Mouse (Mus musculus) G1E (cell line): ENCODE data around the gene Gm17651. TPM values are rescaled to one million over a fixed set of nuclear protein-coding genes. Genes with fewer than 3 reads are reported as not detected.

Experiments
- ATAC-seq: 2 replicates; pipeline ENCODE4 v1.8.0; 2016; ENCODE audit warnings: mild to moderate bottlenecking; ENCODE audit not compliant: insufficient number of reproducible peaks, poor library complexity, low FRiP score, severe bottlenecking; ENCODE audit errors: extremely low read depth
- DNase-seq: peaks from one replicate; pipeline ENCODE4 v3.0.0; 2012; ENCODE audit warnings: low spot score
- H3K27me3 ChIP-seq: 2 replicates; pipeline ENCODE4 v1.6.1; 2012; ENCODE audit warnings: mild to moderate bottlenecking, low read length, inconsistent platforms; ENCODE audit not compliant: insufficient read depth
- H3K36me3 ChIP-seq: replicated peaks from 2 replicates; pipeline ENCODE3; 2012; ENCODE audit warnings: mild to moderate bottlenecking, inconsistent platforms
- H3K4me1 ChIP-seq: 2 replicates; pipeline ENCODE4 v1.6.1; 2012; ENCODE audit warnings: low read depth, low read length, inconsistent platforms, mixed read lengths; ENCODE audit not compliant: insufficient read depth
- H3K4me3 ChIP-seq: 2 replicates; pipeline ENCODE4 v1.5.1; 2012; ENCODE audit warnings: low read depth, mild to moderate bottlenecking, inconsistent platforms, low read length, moderate library complexity, mixed read lengths
- H3K9me3 ChIP-seq: replicated peaks from 2 replicates; pipeline ENCODE4 v1.6.1; 2012; ENCODE audit warnings: inconsistent platforms
- CTCF ChIP-seq: IDR thresholded peaks from 2 replicates; pipeline ENCODE4 v1.5.1; 2012; ENCODE audit warnings: low read depth, low read length, inconsistent platforms, mixed read lengths
- GATA1 ChIP-seq: IDR thresholded peaks from 2 replicates; pipeline ENCODE4 v1.6.1; 2012; ENCODE audit warnings: borderline replicate concordance, low read length, inconsistent platforms, mixed read lengths
- GATA2 ChIP-seq: IDR thresholded peaks from 2 replicates; pipeline ENCODE4 v1.6.1; 2012; ENCODE audit warnings: low read depth, low read length, inconsistent platforms, borderline replicate concordance
- POLR2AphosphoS5 ChIP-seq: IDR thresholded peaks from 2 replicates; pipeline ENCODE4 v1.6.1; 2012; ENCODE audit warnings: low read depth, low read length, inconsistent platforms; ENCODE audit not compliant: insufficient replicate concordance
- TAL1 ChIP-seq: conservative IDR thresholded peaks from 2 replicates; pipeline ENCODE4 v1.6.1; 2012; ENCODE audit warnings: low read depth, low read length, inconsistent platforms, mixed read lengths
- polyA plus RNA-seq: library from polyadenylated mRNA; stranded (reverse); fragments of >175 nt; gene quantifications from 2 replicates; pipeline ENCODE4 v1.2.3, GENCODE M21; 2012
- total RNA-seq, 2 experiments: library from RNA; stranded (forward) in 1 of 2; stranded (reverse) in 1 of 2; fragments of 200-1000 nt in 1 of 2; fragments of >200 nt in 1 of 2; fragmentation: Nextera tagmentation in 1 of 2; gene quantifications; 2 replicates each; pipeline ENCODE4 v1.2.3; 2014 to 2017

Gm17651 gene
- total and polyA plus RNA-seq, 3 experiments, result not detected

DNA sequence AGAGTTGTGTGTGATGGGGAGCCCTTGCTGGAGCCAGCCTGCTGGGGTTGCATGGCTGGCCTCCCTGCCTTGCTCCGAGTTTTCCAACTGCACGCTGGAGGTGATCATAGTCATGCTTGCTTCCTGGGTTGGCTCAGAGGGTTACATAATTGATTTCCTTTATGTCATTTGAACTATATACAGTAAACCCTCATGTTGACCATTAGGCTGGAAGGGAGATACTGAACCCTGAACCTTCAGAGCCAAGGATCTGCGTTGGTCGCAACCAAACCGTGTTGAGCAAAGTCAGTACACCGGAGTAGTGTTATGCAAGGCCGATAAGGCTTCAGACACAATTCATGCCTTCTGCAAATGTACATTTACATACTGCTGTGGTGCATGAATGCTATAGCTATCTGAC lies 46.6 kb downstream of the Gm17651 start:
- Histone ChIP-seq H3K4me1 (peaks cover 15% of the 10 kb centered on the region), H3K27me3 (peaks cover 7% of the 10 kb centered on the region; the same call in 1 of the 2 replicates), H3K9me3 (no peaks in the 10 kb centered on the region), H3K4me3 (peak overlapping the region; percentile 55; the same call in 1 of the 2 replicates), H3K36me3 (no peaks in the 10 kb centered on the region)
- DNase-seq, result no peak
- ATAC-seq, result no peak
- TF ChIP-seq GATA1, result no peak
- no peak for TF ChIP-seq POLR2AphosphoS5
- no peak for TF ChIP-seq CTCF
- TF ChIP-seq TAL1, result no peak
- TF ChIP-seq GATA2, result no peak

DNA sequence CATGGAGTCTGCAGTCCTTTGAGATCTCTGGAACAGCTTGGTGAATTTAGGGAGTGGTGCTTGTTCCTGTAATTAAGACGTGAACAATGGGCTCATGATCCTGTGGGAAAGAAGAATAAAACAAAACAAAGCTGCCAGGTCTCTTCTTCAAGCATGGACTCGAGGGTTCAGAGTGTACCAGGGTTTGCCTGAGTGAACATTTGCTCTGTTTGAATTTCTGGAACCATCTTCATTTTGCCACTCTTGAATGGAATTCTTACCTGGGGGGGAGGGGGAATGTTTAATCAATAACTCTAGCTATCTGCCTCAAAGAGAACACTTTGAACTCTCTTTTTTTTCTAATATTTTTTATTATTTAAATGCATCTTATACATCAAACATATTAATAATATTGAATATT lies 49.9 kb downstream of the Gm17651 start:
- H3K4me3 ChIP-seq, result no peak overlapping the region
- DNase-seq, result no peak
- H3K36me3 ChIP-seq, result no peaks in the 10 kb centered on the region
- peaks cover 15% of the 10 kb centered on the region for H3K4me1 ChIP-seq
- no peak for ATAC-seq
- TF ChIP-seq POLR2AphosphoS5 (no peak), TAL1 (no peak), GATA1 (no peak), CTCF (no peak), GATA2 (no peak)
- H3K27me3 ChIP-seq, result peaks cover 10% of the 10 kb centered on the region; the same call in 1 of the 2 replicates
- H3K9me3 ChIP-seq, result no peaks in the 10 kb centered on the region

Other genes with a start within 250 kb of the Gm17651 start
- 11.3 and 16.3 TPM in 2 replicates for gene Chd1l, start 64.5 kb downstream of the Gm17651 start, total RNA-seq (2014; fragmentation: Nextera tagmentation)
- 26.9 TPM in 2 replicates for gene Chd1l, start 64.5 kb downstream of the Gm17651 start, total RNA-seq (2017)
- 5.1 and 7.0 TPM in 2 replicates for gene Chd1l, start 64.5 kb downstream of the Gm17651 start, polyA plus RNA-seq
- gene Fmo5, start 45.9 kb downstream of the Gm17651 start, total RNA-seq (2014; fragmentation: Nextera tagmentation), result 4.6 and 7.4 TPM in 2 replicates
- 1.5 and 1.7 TPM in 2 replicates for gene Fmo5, start 45.9 kb downstream of the Gm17651 start, total RNA-seq (2017)
- gene Fmo5, start 45.9 kb downstream of the Gm17651 start, polyA plus RNA-seq, result 0.11 and 0.25 TPM in 2 replicates
- 5.9 and 10.2 TPM in 2 replicates for gene Prkab2, start 16.5 kb downstream of the Gm17651 start, total RNA-seq (2014; fragmentation: Nextera tagmentation)
- 4.8 and 5.0 TPM in 2 replicates for gene Prkab2, start 16.5 kb downstream of the Gm17651 start, total RNA-seq (2017)
- gene Prkab2, start 16.5 kb downstream of the Gm17651 start, polyA plus RNA-seq, result 1.3 and 1.8 TPM in 2 replicates
- gene Pde4dip, start 214.0 kb upstream of the Gm17651 start, total RNA-seq (2014; fragmentation: Nextera tagmentation), result 4.8 and 5.0 TPM in 2 replicates
- 2.7 and 2.8 TPM in 2 replicates for gene Pde4dip, start 214.0 kb upstream of the Gm17651 start, total RNA-seq (2017)
- gene Pde4dip, start 214.0 kb upstream of the Gm17651 start, polyA plus RNA-seq, result 0.41 and 0.47 TPM in 2 replicates
- gene Sec22b, start 226.5 kb upstream of the Gm17651 start, total RNA-seq (2014; fragmentation: Nextera tagmentation), result 70.3 and 78.3 TPM in 2 replicates
- 75.4 and 79.6 TPM in 2 replicates for gene Sec22b, start 226.5 kb upstream of the Gm17651 start, total RNA-seq (2017)
- gene Sec22b, start 226.5 kb upstream of the Gm17651 start, polyA plus RNA-seq, result 58.3 and 64.1 TPM in 2 replicates